Mouse (Mus musculus): ENCODE data around the gene Duoxa1.

DNA sequence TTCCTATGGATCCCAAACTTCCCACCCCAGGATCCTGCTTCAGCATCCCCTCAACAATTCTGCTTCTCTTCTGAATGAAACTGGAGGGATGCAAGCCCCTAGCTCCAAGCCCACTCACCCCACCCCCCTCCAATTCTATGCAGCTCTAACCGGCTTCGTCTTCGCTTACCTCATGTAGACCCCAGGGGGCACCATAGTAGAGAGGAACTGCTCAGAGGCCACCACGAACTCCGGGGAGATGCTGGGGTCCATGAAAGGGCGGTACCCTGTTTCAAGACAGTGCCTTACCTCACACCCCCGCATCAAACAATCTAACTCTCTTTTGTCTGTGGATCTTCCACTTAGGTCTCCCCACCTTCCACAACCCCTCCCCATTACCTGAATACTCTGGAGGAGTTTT, 18.6 kb downstream of the Duoxa1 start:
- no peak for TF ChIP-seq CTCF (IDR thresholded peaks at IDR 0.05; ENCODE audit: low read depth, low read length)
- no peak for TF ChIP-seq GATA2 (IDR thresholded peaks at IDR 0.05; ENCODE audit: borderline replicate concordance, low read depth, low read length)
- TF ChIP-seq POLR2AphosphoS5 (IDR thresholded peaks at IDR 0.05; ENCODE audit: insufficient replicate concordance, low read depth, low read length), result no peak
- no peak for TF ChIP-seq GATA1 (IDR thresholded peaks at IDR 0.05; ENCODE audit: borderline replicate concordance, low read length)
- no peak for TF ChIP-seq TAL1 (conservative IDR thresholded peaks at IDR 0.05; ENCODE audit: low read depth, low read length)
